Mouse (Mus musculus): Measurements from ENCODE around the gene Ogdhl. TPM values are rescaled to one million over a fixed set of nuclear protein-coding genes. Genes with fewer than 3 reads are reported as not detected.

The Ogdhl gene
- polyA plus RNA-seq (2016; fragmentation: Nextera tagmentation; extraction: Ambion mirVana), result 16.0 and 20.5 TPM in 2 replicates

DNA sequence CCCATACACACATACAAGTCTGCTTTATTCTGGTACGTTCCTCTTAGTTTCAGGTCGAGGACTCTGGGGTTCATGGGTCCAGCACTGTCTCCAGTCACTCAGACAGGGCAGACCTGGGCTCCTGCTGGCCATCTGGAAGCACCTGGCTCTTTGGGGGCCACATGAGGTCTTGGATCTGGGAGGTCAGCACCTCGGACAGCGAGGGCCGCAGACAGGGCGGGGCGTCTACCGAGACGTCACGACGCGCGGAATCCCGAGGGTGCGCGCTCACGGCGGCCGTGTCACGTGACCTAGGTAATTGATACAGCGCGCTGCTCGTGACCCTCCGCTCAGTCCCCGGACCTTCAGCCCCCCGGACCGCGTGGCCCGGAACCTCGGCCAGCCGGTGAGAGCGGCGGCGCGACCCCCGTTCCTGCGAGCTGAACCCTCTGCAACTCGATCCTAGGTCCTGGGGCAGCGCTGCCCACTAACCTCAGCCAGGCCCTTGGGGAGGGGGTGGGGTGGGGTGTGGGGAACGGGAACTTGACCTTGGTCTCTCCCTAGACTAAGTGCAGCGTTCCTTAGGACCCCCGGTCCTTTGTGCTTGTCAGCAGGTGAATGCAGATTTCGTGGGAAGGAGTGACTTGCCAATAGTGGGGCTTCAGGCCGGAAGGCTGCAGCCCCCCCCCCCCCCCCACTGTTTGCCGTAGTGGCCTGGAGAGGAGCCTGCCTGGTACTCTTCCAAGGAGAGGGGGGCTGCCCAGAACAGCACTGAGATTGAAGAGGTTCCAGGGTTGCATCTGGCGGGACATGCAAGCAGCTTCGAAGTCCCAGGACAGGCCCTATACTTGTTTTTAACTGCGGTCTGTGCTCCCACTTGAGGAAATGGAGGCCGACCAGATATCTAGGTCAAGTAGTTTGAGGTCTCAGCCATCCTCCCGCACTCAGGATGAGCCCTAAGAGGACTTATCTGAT is at the start of gene Ogdhl:
Gene Ogdhl, plus strand, starts transcription at position 288 of the 954 bp plus-strand sequence.
- no peaks in the 10 kb centered on the region for H3K9me3 ChIP-seq
- peaks cover 7% of the 10 kb centered on the region for H3K4me1 ChIP-seq
- peak; percentile 86 for ATAC-seq (ENCODE audit: low FRiP score)
- H3K27ac ChIP-seq, result no peak within 1 kb of the TSS
- H3K27me3 ChIP-seq, result no peaks in the 10 kb centered on the region
- H3K36me3 ChIP-seq (replicated peaks), result no peaks in the 10 kb centered on the region
- H3K9ac ChIP-seq, result peak within 1 kb of the TSS; percentile 71
- H3K4me2 ChIP-seq, result peak within 1 kb of the TSS; percentile 82
- WGBS, result 5% methylated on average over 46 of the region's 50 CpGs
- H3K4me3 ChIP-seq (replicated peaks), result peak within 1 kb of the TSS; percentile 58

- H3K4me2 ChIP-seq, result no peak overlapping the region
- H3K4me3 ChIP-seq (replicated peaks), result no peak overlapping the region
- no peaks in the 10 kb centered on the region for H3K9me3 ChIP-seq
- no peak overlapping the region for H3K9ac ChIP-seq
- WGBS, result 40% methylated on average over 12 of the region's 12 CpGs
- ATAC-seq (ENCODE audit: low FRiP score), result 0 out of 2 replicates have a peak, but pooled peaks have one; percentile 41
- H3K36me3 ChIP-seq (replicated peaks), result peaks cover 12% of the 10 kb centered on the region
- no peak overlapping the region for H3K27ac ChIP-seq
- H3K27me3 ChIP-seq, result no peaks in the 10 kb centered on the region
- H3K4me1 ChIP-seq, result peaks cover 7% of the 10 kb centered on the region; the same call in 1 of the 2 replicates
Measured at GRCm38 (mm10) chr14:32301622-32302021, 20.2 kb upstream of the Ogdhl start.

DNA sequence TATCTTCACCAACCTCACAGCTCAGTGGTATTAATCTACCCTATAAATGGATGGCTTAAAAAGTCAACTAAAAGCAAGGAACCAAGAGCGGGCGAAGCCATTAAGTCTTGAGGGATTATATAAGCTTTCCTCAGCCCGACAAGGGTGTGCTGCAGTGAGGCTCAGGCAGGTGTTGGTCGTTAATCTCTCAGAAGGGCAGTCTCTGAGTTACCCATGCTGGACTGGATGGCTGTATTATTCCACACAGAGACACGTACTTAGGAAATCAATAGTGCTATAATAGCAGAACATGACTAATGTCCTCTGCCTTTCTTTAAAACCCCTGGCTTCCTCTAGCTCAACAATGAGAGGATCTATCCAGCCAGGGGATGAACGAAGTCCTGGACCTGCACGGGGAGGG is 19.4 kb upstream of the Ogdhl start:
- no peaks in the 10 kb centered on the region for H3K27me3 ChIP-seq

DNA sequence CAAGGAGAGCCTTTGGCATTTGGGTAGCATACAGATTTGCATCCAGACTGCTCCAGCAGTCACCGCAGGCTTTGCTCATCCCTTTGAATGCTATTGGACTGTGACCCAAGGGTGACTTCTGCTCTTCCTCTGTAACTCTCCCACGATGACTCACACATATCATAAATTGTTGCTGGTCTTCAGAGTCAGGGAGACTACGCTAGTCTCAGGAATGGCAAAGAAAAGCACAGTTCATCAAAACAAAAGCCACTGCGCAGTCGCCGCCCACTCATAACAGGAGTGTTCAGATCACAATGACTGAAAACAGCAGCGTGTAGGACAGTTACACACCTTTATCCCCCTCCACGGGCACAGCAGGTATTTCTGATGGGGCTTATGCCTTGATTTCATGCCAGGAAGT is 16.9 kb upstream of the Ogdhl start:
- Histone ChIP-seq H3K36me3 (replicated peaks) (peaks cover 5% of the 10 kb centered on the region; the same call in 1 of the 2 replicates), H3K4me1 (peaks cover 7% of the 10 kb centered on the region; the same call in 1 of the 2 replicates), H3K27me3 (no peaks in the 10 kb centered on the region), H3K9ac (no peak overlapping the region), H3K27ac (no peak overlapping the region), H3K9me3 (no peaks in the 10 kb centered on the region), H3K4me2 (no peak overlapping the region), H3K4me3 (replicated peaks) (no peak overlapping the region)
- ATAC-seq (ENCODE audit: low FRiP score), result no peak
- WGBS, result 89% methylated on average over 8 of the region's 8 CpGs

More for the DNA sequence above, 19.4 kb upstream of the Ogdhl start:
- 79% methylated on average over 7 of the region's 7 CpGs for WGBS
- no peak overlapping the region for H3K9ac ChIP-seq
- peaks cover 12% of the 10 kb centered on the region for H3K36me3 ChIP-seq (replicated peaks)
- no peak overlapping the region for H3K4me2 ChIP-seq
- H3K27ac ChIP-seq, result no peak overlapping the region
- ATAC-seq (ENCODE audit: low FRiP score), result no peak
- H3K4me1 ChIP-seq, result peaks cover 7% of the 10 kb centered on the region; the same call in 1 of the 2 replicates
- H3K9me3 ChIP-seq, result no peaks in the 10 kb centered on the region
- H3K4me3 ChIP-seq (replicated peaks), result no peak overlapping the region

DNA sequence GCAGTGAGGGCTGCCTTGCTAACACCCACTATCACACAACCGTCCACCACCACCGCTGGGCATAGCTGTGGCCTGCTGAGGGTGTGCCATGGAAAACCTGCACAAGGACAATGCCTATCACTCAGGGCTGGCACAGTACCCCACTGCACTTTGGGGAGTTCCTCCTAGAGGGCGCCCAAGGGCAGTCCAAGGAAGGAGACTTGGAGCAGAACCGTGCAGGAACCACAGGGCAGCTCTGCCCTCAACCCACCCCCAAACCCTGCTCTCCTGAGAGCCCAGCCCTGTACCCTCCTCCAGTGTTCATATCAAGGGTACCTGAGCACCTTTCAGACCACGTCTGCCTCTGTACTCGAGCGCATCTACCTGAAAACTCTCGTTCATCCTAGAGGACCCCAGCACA is 11.9 kb upstream of the Ogdhl start:
- Histone ChIP-seq H3K9me3 (no peaks in the 10 kb centered on the region), H3K4me2 (no peak overlapping the region), H3K4me1 (no peaks in the 10 kb centered on the region), H3K27me3 (no peaks in the 10 kb centered on the region; the same call in 1 of the 2 replicates), H3K27ac (no peak overlapping the region), H3K4me3 (replicated peaks) (no peak overlapping the region), H3K36me3 (replicated peaks) (0 out of 2 replicates have a peak, but pooled peaks cover under 1% of the 10 kb centered on the region), H3K9ac (no peak overlapping the region)
- ATAC-seq (ENCODE audit: low FRiP score), result 0 out of 2 replicates have a peak, but pooled peaks have one; percentile 33
- 44% methylated on average over 7 of the region's 8 CpGs for WGBS

DNA sequence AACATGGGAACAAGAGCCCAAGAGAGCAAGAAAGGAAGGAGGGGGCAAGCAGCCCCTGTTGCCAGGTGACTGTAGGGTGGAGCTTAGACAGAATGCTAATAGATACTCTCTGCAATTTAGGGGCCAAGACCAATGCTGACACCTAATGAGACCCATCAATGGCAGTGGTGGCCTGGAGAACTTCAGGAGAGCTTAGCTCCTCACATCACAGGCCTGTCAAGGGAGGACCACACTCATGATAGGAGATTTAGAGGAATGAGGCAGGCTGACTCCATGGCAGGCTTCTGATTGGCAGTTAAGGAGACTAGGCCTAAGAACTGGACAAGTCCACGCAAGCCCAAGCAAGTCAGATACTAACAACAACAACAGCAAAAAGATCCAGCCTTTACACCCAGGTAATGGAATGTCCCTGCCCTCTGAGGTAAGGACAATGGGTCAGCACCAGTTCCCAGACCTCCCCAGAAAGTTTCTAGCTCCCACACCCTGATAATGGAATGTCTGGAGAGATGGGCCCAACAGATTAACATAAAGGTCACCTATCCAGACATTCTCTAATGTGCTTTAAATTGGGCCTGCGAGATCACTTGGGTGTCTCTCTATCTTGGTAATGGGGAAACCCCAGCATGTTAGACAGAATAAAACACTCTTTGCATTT is 10.3 kb upstream of the Ogdhl start:
- ATAC-seq (ENCODE audit: low FRiP score), result no peak
- Histone ChIP-seq H3K27me3 (no peaks in the 10 kb centered on the region; the same call in 1 of the 2 replicates), H3K27ac (no peak overlapping the region), H3K4me2 (no peak overlapping the region), H3K9ac (no peak overlapping the region), H3K4me3 (replicated peaks) (no peak overlapping the region), H3K36me3 (replicated peaks) (no peaks in the 10 kb centered on the region), H3K9me3 (no peaks in the 10 kb centered on the region), H3K4me1 (no peaks in the 10 kb centered on the region)
- 88% methylated on average over 2 of the region's 2 CpGs for WGBS

- ATAC-seq (ENCODE audit: low FRiP score), result no peak
- 8% methylated on average over 4 of the region's 4 CpGs for WGBS
- H3K9me3 ChIP-seq, result no peaks in the 10 kb centered on the region
Measured at GRCm38 (mm10) chr14:32317822-32318221, 4.0 kb upstream of the Ogdhl start.

GRCm38 (mm10) chr14:32323221-32323620 is 1.4 kb downstream of the Ogdhl start:
- Histone ChIP-seq H3K27ac (no peak overlapping the region), H3K27me3 (no peaks in the 10 kb centered on the region), H3K4me3 (replicated peaks) (no peak overlapping the region), H3K9me3 (no peaks in the 10 kb centered on the region), H3K9ac (no peak overlapping the region), H3K36me3 (replicated peaks) (no peaks in the 10 kb centered on the region), H3K4me2 (no peak overlapping the region), H3K4me1 (peaks cover 7% of the 10 kb centered on the region)
- ATAC-seq (ENCODE audit: low FRiP score), result no peak
- WGBS, result 91% methylated on average over 5 of the region's 5 CpGs

More at GRCm38 (mm10) chr14:32317822-32318221, 4.0 kb upstream of the Ogdhl start:
- Histone ChIP-seq H3K4me1 (peaks cover 7% of the 10 kb centered on the region), H3K4me3 (replicated peaks) (no peak overlapping the region), H3K27me3 (no peaks in the 10 kb centered on the region; the same call in 1 of the 2 replicates), H3K27ac (no peak overlapping the region), H3K36me3 (replicated peaks) (no peaks in the 10 kb centered on the region), H3K9ac (no peak overlapping the region), H3K4me2 (peak overlapping the region; percentile 0; the same call in 1 of the 2 replicates)

- H3K9ac ChIP-seq, result no peak overlapping the region
- H3K4me3 ChIP-seq (replicated peaks), result no peak overlapping the region
- 87% methylated on average over 9 of the region's 9 CpGs for WGBS
- H3K36me3 ChIP-seq (replicated peaks), result peaks cover 3% of the 10 kb centered on the region
- peaks cover 4% of the 10 kb centered on the region for H3K4me1 ChIP-seq
- no peak overlapping the region for H3K27ac ChIP-seq
- H3K27me3 ChIP-seq, result no peaks in the 10 kb centered on the region
- no peaks in the 10 kb centered on the region for H3K9me3 ChIP-seq
- H3K4me2 ChIP-seq, result no peak overlapping the region
- ATAC-seq (ENCODE audit: low FRiP score), result no peak
Measured at GRCm38 (mm10) chr14:32327366-32327765, 5.5 kb downstream of the Ogdhl start.

GRCm38 (mm10) chr14:32332515-32333445 is 11.0 kb downstream of the Ogdhl start:
- WGBS, result 89% methylated on average over 20 of the region's 20 CpGs
- Histone ChIP-seq H3K4me2 (no peak overlapping the region), H3K4me1 (no peaks in the 10 kb centered on the region), H3K27me3 (no peaks in the 10 kb centered on the region), H3K4me3 (replicated peaks) (no peak overlapping the region), H3K27ac (no peak overlapping the region), H3K9me3 (no peaks in the 10 kb centered on the region), H3K36me3 (replicated peaks) (peaks cover 38% of the 10 kb centered on the region), H3K9ac (no peak overlapping the region)
- no peak for ATAC-seq (ENCODE audit: low FRiP score)

DNA sequence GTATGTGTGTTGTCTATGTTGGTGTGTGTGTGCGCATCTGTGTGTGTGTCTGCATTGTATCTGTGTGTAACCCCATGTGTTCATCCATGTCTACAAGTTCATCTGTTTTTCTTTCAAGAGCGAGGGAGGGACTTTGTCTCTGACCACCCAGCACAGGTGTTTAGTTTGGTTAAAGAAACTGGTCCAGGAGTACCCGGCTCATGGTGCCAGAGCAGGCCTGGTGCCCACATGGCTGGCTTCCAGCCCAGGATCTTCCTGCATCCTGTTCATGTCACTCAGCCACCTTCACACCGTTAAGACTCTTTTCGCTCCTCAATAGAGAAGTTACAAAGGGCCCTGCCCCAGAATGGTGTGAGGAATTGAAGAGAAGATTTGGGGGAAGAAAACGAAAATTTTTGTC is 14.2 kb downstream of the Ogdhl start:
- H3K27ac ChIP-seq, result no peak overlapping the region
- no peak overlapping the region for H3K9ac ChIP-seq
- no peak overlapping the region for H3K4me2 ChIP-seq
- H3K4me3 ChIP-seq (replicated peaks), result no peak overlapping the region
- no peaks in the 10 kb centered on the region for H3K9me3 ChIP-seq
- H3K27me3 ChIP-seq, result no peaks in the 10 kb centered on the region
- ATAC-seq (ENCODE audit: low FRiP score), result no peak
- H3K36me3 ChIP-seq (replicated peaks), result peaks cover 63% of the 10 kb centered on the region
- H3K4me1 ChIP-seq, result no peaks in the 10 kb centered on the region
- 86% methylated on average over 6 of the region's 6 CpGs for WGBS

All from forebrain, embryonic 12.5 days (tissue).